Mouse (Mus musculus) liver, embryonic 14.5 days (tissue): ENCODE measurements around the gene Mei4.

Source experiments
- CTCF ChIP-seq: IDR thresholded peaks from 2 replicates; pipeline ENCODE4 v1.5.1; 2016; ENCODE audit warnings: antibody characterized with exemption, low read depth, control low read depth
- EP300 ChIP-seq: IDR thresholded peaks from 2 replicates; pipeline ENCODE4 v1.6.1; 2016; ENCODE audit warnings: antibody characterized with exemption, low read depth

DNA sequence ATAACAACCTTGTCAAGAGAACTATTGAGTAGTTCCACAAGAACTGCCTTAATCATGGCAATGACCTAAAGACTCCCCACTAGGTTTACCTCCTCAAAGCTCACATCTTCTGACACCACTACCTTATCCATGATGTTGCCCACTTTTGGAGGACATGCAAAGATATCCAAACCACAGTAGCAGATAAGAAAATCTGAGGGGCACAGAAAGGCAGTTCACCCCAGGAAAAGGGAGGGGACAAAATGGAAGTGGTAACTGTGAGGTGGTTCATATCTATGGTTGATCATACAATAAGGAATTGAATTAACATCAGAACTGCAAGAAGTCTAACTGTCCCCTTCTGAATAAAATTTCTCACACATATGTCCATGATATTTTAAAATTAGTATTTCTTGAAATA, 29.4 kb upstream of the Mei4 start:
- TF ChIP-seq CTCF (no peak), EP300 (no peak)
